Mouse (Mus musculus): Measurements from ENCODE around the gene Fkbp4.

Fkbp4 gene

DNA sequence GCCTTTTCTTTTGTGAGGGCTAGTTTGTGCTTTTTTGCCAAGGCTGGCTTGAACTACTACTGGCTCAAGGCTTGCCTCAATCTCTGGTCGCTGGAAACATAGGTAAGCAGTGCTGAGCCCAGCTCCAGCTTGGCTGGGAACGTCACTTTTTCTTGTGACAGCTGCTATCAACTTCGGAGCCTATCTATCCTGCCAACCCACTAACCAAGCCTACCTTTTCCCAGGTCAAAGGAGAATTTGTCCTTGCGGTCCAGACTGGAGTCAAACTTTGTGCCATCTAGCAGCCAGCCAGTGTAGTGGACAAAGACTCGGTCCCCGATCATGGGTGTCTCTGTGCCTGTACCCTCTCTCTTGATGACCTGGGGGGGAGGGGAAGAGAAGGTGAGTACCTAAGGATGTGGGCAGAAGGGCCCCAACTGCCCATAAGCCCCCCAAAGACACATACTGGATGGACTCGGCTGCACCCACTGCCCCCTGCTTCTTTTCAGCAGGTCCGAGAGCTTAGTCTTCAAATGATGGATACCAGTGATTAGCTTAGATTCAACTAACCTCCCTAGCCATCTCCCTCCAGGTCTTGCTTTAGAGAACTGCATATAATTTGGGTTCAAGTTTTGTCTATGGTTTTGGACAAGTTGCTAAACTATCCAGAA lies 2.0 kb downstream of the Fkbp4 start:
- 86% methylated on average over 8 of the region's 8 CpGs for WGBS

DNA sequence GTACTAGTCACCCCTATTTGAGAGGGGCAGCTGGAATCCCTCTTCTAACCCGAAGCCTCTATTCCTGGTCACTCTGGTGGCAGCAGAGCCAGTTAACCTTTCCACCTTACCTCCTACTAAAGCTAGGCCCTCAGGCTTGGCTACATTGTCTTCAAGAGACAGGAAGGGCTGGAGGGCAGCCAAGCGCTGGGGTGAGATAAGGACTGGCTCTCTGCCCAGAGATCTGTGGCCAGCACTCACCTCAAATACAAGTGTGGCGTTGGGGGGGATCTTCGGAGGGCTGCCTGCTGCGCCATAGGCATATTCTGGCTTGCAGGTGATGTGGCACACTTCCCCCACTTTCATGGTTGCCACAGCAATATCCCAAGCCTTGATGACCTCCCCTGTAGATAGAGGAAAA lies 3.0 kb downstream of the Fkbp4 start:
- 46% methylated on average over 5 of the region's 5 CpGs for WGBS

DNA sequence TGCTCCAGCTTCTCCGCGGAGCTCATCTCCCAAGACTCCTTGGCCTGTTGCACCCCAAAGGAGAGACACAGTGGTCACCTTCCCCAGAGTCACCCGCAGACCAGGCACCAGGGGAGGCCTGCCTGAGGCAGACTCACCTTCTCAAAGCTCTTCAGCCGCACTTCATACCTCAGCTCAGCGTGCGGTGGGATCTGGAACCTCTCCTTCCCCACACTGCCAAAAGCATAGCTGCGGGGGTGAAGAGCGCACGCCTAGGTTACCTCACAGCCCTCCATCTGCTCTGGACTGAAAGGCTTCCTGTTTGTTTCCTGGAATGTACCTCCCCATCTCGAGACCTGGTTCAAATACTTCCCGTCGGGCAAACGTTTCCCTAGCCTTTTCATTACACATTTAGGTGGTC lies 4.9 kb downstream of the Fkbp4 start:
- WGBS: 85% methylated on average over 13 of the region's 13 CpGs

DNA sequence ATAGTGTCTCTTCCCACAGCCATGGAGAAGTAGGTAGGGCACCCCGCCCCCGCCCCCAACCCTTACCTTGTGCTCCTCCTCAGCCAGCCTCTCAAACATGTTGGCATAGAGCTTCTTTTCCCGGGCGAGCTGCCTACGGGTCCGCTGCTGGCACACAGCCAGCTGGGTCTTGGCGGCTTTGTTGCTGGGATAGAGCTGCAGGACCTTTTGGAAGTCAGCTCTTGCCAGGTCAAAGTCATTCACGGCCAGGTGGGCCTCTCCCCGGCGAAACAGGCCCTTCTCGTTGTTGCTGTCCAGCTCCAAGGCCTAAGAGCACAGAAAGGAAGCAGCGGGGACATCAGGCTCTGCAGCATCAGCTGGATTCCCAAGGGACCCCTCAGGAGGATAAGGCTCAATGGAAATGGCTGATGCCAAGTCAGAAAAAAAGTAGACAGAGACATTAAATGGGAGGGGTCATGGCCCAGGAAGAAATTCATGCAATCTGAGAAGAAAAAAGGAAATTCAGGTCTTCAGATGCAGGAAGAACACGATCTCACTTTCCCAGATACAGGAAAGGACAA lies 6.0 kb downstream of the Fkbp4 start:
- 60% methylated on average over 13 of the region's 13 CpGs for WGBS

DNA sequence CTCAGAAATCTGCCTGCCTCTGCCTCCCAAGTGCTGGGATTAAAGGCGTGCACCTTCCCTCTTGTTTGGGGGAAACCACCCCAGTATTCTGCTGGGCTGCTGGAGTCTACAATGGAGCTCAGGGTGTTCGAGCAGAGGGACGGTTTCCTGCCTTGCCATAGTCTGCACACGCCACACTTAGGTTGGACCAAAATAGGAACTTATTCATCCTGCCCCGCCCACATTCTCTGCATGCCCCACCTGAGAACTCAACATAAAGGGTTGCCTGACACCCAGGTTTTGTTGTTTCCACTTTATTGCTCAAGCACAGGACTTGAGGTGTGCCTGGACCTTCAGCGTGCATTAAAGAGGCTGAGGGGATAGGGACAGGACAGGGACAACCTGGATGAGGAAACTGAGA lies 8.7 kb downstream of the Fkbp4 start:
- WGBS: 69% methylated on average over 6 of the region's 6 CpGs

DNA sequence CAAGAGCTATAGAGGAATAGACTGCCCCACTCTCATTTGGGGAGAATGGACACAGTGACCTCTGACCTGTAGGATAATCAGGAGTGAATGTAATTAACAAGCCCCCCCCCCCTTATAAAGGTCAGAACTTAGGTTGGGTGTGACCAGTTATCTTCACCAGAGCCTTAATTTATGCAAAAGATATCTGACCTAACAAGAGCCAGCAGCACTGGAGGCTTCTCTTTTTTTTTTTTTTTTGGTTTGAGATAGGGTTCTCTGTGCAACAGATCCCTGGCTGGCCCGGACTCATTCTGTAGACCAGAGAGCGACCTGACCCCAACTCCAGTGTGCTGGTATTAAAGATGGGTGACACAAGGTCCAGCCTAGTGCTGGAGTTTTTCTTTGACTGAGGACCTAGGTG lies 9.2 kb downstream of the Fkbp4 start:
- 98% methylated on average over 2 of the region's 2 CpGs for WGBS

DNA sequence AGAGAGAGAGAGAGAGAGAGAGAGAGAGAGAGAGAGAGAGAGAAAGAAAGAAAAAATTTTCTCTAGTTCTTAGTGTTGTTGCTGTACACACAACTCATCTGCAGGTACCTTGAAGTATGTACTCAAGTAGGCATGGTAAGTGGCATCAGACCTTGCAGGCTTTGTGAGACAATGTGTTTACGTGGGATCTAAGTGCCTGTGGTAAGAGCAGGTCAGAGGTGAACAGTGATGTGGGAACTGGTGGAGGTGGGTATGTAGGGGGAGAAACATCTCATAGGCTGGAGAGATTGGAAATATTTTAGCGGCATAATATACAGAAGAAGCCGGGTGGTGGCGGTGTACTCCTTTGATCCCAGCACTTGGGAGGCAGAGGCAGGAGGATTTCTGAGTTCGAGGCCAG lies 10.9 kb downstream of the Fkbp4 start:
- WGBS: 98% methylated on average over 5 of the region's 5 CpGs

DNA sequence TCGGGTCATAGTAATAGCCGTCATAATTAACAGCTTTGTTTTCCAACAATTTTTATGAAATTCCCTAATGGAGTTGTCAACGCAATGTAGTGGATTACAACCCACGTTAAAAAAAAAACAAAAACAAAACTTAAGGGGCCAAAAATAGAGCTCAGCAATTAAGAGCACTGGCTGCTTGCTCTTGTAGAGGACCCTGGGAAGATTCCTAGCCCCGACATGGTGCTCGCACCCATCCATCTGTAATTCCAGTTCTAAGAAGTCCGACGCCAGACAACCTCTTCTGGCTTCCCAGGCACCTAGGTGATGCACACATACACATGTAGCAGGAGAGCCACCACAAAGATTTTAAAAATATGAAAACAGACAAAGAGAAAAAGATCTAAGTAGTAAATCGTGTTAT lies 13.4 kb downstream of the Fkbp4 start:
- 17% methylated on average over 9 of the region's 9 CpGs for WGBS

DNA sequence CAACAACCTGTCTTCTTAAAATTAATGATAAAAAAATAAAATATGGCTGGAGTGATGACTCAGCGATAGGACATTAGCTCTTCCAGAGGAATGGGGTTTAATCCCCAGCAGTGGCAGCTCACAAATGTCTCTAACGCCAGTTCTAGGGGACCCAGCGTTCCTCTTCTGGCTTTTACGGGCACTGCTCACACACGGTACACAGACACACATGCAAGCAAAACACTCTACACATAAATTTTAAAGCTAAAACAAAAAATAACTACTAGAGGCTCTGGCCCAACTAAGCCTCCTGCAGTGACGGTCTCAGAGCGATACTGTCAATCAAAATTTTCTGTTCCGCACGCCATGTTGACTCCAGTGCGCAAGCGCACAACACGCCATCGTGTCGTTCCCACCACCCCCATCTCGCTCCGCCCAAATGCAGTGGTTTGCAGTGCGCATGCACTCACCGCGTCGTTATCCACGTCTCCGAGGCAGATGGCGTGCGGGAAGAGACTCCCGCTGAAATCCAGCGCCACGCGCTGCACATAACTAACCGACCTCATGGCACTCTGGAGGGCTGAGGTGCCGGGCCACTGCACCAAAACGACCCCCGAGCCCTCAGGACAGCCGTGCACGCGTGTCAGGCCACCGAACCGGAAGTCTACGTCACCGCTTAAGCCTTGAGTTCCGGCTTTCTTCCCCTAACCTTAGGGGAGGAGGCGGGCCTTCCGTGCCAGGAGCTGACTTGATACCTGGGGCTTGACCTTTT lies 14.0 kb downstream of the Fkbp4 start, which contains the start of gene Itfg2:
Itfg2 (minus strand) TSS at position 663 of the 751 bp plus-strand sequence.
- WGBS: under 1% methylated on average over 42 of the region's 42 CpGs

DNA sequence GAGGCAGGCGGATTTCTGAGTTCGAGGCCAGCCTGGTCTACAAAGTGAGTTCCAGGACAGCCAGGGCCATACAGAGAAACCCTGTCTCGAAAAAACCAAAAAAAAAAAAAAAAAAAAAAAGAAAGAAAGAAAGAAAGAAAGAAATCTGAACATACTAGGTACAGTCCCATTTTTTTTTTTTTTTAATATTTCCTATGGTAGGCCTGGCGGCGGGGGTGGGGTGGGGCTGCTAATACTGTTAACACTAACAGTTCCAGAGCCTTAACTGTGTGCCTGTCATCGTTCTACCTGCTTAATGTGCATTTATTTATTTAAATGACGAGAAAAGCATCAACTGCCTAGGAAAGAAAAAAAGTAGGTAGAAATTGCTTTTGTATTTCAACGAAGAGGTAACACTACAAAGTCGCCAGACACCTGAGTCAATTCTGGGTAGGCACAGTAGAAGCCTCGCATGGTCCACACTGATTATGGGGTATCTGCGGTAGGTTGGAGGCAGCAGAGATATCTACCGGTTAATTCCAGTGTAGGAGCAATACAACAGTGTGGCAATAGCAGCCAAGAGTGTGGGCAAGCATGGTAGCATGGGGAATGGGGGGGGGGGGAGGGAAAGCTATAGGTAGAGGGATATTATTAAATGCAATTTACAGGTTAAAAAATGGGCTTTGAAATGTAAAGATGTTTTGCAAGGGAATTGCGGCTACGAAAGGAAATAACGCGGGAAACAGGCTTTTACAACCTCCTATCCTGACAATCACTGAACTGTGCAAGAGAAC lies 14.8 kb downstream of the Fkbp4 start:
- 35% methylated on average over 16 of the region's 16 CpGs for WGBS

DNA sequence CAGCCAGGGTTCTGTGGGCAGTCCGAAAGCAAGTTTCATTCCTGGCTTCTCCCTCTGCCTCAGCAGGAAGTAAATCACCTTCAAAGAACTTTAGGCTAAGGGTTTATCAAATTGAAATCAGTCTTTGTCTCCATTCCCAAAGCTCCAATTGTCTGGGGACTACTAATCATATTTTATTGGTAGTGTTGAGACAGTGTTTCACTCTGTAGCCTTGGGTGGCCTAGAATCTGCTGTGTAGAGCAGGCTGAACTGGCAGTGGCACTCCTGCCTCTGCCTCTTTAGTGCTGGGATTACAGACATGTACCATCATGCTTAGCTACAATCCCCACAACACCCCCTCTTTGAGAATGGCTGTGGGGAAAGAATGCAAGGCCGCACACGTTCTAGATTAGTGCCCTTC lies 17.0 kb downstream of the Fkbp4 start:
- 78% methylated on average over 3 of the region's 3 CpGs for WGBS

DNA sequence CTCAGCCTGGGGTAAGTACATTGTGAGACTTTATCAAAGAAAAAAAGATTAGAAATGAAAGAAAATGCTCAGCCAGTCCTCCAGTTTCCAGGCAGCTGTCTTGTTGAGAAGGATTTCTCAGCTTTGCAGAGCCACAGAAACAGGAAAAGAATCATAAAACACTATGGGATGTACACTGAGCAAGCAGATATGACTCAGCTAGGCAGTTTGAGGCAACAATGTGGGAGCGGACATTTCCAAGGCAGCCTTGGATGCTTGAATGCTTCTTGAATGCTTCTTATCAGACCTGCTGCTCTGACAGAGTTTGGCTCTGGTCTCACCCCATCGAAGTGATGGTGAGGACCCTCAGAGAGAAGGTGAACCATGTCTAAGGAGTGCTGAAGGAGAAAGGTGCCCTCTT lies 17.4 kb downstream of the Fkbp4 start:
- 47% methylated on average over 2 of the region's 2 CpGs for WGBS

DNA sequence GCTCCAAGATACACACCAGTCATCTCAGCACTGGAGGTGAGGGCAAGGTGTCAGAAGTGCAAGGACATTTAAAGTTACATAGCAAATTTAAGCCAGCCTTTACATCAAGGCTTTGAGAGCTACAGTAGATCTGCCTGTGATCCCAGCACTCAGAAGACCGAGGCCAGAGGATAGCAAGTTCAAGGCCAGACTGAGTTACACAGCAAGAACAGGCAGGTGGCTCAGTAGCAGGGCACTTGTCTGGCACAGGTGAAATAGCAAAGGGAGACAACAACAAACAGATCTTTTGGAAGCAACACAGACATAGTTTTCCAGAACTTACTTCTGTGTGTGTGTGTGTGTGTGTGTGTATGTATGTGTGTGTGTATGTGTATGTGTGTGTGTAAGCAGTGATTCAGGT lies 20.4 kb downstream of the Fkbp4 start:
- WGBS: 92% methylated on average over 1 of the region's 1 CpGs

DNA sequence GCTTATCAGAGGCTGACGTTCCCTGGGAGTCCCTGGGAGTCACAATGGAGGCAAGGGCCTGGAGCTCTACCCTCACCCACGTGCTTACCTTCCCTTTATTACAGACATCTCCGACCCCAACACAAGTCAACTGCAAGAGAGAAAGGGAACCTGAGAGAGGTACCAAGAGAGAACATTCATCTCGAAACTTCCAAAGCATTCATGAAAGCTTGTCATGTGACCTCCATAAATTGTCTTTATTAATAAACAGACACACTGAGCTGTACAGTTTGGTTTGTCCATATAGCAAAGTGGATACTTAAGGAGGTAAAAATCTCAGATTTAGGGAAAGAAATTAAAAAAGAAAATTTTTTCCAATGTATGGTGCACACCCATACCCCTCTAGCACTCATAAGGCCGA lies 22.3 kb downstream of the Fkbp4 start:
- whole genome bisulfite sequencing: 89% methylated on average over 5 of the region's 5 CpGs

DNA sequence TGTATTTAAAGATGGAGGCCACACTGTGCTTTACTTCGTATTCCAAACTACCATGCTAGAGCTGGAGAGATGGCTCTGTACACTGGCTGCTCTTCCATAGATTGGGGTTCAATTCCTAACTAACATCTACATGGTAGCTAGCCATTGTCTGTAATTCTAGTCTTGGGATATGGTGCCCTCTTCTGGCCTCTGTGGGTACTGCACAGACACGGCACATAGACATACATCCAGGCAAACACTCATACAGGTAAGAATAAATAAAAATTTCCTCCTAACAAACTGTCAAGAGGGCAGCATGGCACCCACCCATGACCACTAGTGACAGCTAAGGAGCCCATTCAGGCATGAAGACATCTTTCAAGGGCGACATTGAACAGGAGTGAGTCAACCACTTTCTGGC lies 27.4 kb downstream of the Fkbp4 start:
- WGBS: 17% methylated on average over 3 of the region's 3 CpGs

DNA sequence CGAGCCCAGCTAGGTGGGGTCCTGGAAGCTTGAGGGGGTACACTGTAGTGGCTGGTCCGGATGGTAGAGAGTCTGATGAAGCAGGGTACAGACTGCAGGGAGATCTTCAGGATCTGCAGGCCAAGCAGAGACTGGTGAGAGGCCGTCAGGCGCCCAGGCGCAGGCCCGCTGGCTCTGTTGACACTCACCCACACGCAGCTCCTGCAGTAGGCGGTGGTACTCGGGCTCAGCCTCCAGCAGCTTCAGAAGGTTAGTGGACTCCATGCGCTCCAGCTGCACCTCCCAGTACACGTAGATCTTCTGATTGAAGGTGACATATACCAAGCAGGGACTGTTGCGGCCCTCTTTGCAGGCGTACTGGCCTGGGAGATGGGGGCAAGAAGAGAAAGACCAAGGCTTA lies 28.2 kb downstream of the Fkbp4 start:
- WGBS: 72% methylated on average over 13 of the region's 13 CpGs

DNA sequence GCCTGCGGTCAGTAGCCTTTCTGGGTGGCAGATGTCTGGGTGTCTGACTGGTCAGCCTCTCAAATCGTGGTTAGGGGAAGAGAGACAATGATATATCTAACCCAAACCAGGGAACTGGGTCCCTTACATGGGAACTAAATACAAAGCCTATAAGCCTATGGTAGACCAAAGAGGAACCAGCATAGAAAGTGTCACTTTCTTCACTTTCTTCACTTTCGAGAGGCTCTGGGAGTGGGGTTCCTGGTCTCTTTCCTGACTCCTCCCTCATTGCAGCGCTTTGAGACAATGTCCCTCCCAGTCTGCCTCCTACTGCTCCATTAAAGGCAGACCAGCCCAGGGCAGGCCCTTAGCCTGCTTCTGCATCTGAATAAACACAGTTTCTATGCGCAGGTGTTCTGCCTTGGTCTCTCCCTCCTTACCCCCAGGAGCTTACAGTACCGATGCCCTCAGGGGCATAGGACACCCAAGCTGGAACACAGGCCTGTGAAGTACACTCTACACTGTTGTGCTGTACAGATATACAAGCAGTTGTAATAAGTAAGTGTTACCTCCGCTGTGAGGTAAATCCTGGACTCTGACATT lies 29.8 kb downstream of the Fkbp4 start:
- 90% methylated on average over 7 of the region's 7 CpGs for WGBS

DNA sequence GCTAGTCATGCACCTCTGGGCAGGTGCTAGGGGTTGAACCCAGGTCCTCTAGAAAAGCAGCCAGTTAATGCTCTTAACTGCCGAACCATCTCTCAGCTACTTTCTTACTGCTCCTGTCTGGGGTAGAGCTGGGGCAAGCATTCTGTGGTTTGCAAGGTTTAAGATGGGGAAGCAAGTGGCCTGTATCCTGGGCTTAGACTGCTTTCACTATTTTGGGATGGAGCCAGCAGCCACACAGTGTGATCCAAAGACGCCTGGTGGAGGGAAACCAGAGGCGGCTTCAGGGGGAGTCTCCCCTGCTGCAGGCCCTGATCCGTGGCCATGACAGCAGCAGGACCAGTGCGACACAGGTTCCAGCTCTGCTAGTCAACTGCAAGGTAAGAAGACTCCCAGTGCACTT lies 33.8 kb downstream of the Fkbp4 start:
- 43% methylated on average over 5 of the region's 5 CpGs for WGBS

DNA sequence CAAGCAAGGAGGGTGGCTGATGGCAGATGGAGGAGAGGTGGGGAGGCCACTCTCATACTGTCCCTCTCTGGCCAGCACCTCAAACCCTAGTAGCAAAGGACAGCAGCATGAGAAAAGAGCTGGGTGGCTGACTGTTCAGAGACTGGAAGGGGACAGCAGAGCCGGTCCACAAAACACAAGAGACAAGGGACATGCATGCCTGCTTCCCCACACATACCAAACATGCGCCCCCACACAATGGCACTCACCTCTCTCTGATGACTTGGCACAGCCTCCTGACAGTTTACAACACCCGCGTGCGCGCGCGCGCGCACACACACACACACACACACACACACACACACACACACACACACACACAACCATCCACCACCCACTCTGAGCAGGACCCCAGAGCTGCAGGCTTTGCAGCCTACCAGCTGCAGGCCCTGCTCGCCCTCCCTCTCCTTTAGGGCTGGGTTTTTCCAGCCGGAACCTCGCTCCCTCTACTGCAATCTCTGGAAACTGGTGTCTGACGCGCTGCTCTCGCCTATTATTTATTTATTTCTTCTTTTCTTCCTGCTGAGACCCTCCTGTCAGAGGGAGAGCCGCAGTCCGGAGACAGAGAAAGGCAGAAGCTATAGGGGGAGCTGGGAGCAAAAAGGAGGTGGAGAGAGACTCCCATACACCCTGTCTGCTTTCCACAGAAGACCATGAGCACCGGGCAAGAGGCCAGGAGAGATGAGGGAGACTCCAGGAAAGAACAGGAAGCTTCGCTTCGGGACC lies 38.9 kb downstream of the Fkbp4 start:
- 30% methylated on average over 20 of the region's 21 CpGs for WGBS

DNA sequence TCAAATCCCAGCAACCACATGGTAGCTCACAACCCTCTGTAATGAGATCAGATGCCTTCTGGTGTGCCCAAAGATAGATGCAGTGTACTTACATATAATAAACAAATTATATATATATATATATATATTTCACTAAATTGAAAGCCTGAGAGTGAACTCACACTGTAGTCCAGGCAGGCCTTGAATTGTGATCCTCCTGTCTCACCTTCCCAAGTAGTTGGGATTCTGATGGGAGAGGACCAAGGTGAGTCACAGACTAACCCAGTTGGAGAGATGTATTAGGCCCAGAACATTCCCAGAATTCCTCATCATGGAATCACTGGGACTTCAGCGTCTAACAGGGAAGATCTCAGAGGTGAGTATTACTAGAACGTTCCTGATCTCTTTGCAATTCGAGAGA lies 39.5 kb downstream of the Fkbp4 start, which contains the start of gene Nrip2:
Nrip2 (plus strand) TSS at position 301 of the 400 bp plus-strand sequence.
- WGBS: 73% methylated on average over 3 of the region's 3 CpGs

DNA sequence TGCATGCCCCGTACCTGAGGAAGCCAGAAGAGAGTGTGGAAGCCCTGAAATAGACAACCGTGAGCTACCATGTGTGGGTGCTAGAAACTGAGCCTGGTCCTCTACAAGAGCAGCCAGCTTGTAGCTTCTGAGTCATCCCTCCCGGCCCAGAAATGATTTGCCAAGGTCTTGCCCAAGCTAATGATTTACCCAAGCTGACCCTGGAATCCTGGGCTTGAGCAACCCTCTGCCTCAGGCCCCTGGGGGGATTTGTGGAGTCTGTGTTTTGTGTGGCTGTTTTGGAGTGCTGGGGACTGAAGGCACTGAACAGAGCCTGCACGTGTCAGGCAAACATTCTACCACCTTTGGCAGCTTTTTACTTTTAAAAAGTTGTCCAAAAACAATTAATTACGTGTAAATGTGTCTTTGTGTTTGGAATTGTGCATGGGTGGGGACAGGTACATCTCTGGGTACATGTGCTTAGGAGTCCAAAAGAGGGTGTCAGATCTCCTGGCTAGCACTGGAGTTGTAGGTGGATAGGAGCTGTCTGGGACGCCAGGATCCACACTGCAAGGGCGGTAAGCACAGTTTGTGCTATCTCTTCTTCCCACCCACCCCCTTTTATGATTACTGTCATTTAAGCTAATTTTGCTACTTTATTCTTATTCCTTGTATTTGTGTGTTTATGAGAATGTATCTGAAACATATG lies 40.8 kb downstream of the Fkbp4 start:
- 65% methylated on average over 7 of the region's 7 CpGs for WGBS

Data from cerebral cortex, adult 2 months (tissue).